Mouse (Mus musculus): Measurements from ENCODE around the gene Rpl13a. TPM values are rescaled to one million over a fixed set of nuclear protein-coding genes. Genes with fewer than 3 reads are reported as not detected.
"Not testable (repeated sequence)": the region's sequence is repeated elsewhere in the genome, so short reads cannot be mapped to it uniquely, and the experiment has no call there.

Gene Rpl13a
- total RNA-seq, 2 experiments from 2014 or later, result 1,483 to 1,628 TPM

- DNase-seq (ENCODE audit: low spot score in 2 of 2), result no peak
Measured at GRCm38 (mm10) chr7:45137171-45138006, 8.8 kb upstream of the Rpl13a start.

GRCm38 (mm10) chr7:45135993-45136567, 7.5 kb upstream of the Rpl13a start, which contains the start of the genes Gm45713 and Flt3l:
TSS of gene Gm45713 (minus strand) at chr7:45136231.
TSS of gene Flt3l (minus strand) at chr7:45136432.
- DNase-seq (ENCODE audit: low spot score in 2 of 2), result peak; percentile 88 to 92

- no peak for DNase-seq (ENCODE audit: low spot score in 2 of 2)
Measured at GRCm38 (mm10) chr7:45135370-45135769, 6.8 kb upstream of the Rpl13a start.

GRCm38 (mm10) chr7:45134544-45135026, 6.0 kb upstream of the Rpl13a start:
- no peak for DNase-seq (ENCODE audit: low spot score in 2 of 2)

GRCm38 (mm10) chr7:45133446-45134159, 5.0 kb upstream of the Rpl13a start:
- no peak for DNase-seq (ENCODE audit: low spot score in 2 of 2)

- no peak for DNase-seq (ENCODE audit: low spot score in 2 of 2)
Measured at GRCm38 (mm10) chr7:45131850-45132249, 3.3 kb upstream of the Rpl13a start.

- DNase-seq (ENCODE audit: low spot score in 2 of 2), result no peak
Measured at GRCm38 (mm10) chr7:45129776-45130512, 1.4 kb upstream of the Rpl13a start.

GRCm38 (mm10) chr7:45129318-45129717, 757 bp upstream of the Rpl13a start:
- DNase-seq (ENCODE audit: low spot score in 2 of 2), result no peak

GRCm38 (mm10) chr7:45127700-45128224, 799 bp downstream of the Rpl13a start:
- no peak for DNase-seq (ENCODE audit: low spot score in 2 of 2)

- DNase-seq (ENCODE audit: low spot score in 2 of 2), result no peak
Measured at GRCm38 (mm10) chr7:45126844-45127699, 1.5 kb downstream of the Rpl13a start.

- DNase-seq (ENCODE audit: low spot score in 2 of 2), result no peak
Measured at GRCm38 (mm10) chr7:45126147-45126843, 2.3 kb downstream of the Rpl13a start.

GRCm38 (mm10) chr7:45125649-45126048, 2.9 kb downstream of the Rpl13a start:
- not testable (repeated sequence) for DNase-seq (ENCODE audit: low spot score in 2 of 2)

GRCm38 (mm10) chr7:45125144-45125600, 3.4 kb downstream of the Rpl13a start:
- DNase-seq (ENCODE audit: low spot score in 2 of 2), result no peak

GRCm38 (mm10) chr7:45124224-45125143, 4.1 kb downstream of the Rpl13a start, which contains the start of gene Rps11:
TSS of gene Rps11 (minus strand) at chr7:45124439.
- peak; percentile 96 to 99 for DNase-seq (ENCODE audit: low spot score in 2 of 2)

GRCm38 (mm10) chr7:45123186-45123570, 5.4 kb downstream of the Rpl13a start:
- no peak for DNase-seq (ENCODE audit: low spot score in 2 of 2)

- DNase-seq (ENCODE audit: low spot score in 2 of 2), result no peak
Measured at GRCm38 (mm10) chr7:45122561-45123185, 5.9 kb downstream of the Rpl13a start.

GRCm38 (mm10) chr7:45121966-45122365, 6.6 kb downstream of the Rpl13a start:
- DNase-seq (ENCODE audit: low spot score in 2 of 2), result no peak

All from gastrocnemius, postnatal 4 days (tissue).